16 mouse cellular contexts compared by ENCODE assay signal in the genomic region with DNA sequence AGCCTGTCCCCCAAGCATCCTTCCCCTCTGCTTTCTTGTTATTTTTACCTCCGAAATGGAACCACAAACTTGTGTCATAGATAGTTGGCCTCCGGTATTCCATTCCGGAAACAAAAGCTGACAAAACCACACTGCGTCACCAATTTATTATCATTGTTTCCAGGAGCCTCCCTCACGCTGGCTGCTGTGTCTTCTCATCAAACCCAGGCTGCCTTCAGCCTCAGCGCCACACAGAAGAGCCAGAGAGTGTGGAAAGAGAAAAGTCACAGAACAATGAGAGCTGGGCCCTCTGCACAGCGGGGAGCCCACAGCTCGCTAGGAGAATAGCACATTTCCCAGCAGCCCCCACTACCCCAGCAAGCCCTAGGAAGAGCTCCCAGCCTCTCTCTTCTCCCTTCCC. TPM values are rescaled to one million over a fixed set of nuclear protein-coding genes. Genes with fewer than 3 reads are reported as not detected.
DNase-seq lines count a peak whose midpoint lies in the region; ATAC-seq lines count a peak whose summit lies in the region.
"Had no signal": no experiment of that assay in that cellular context is flagged by ENCODE, and none has a peak within 500 bp of the region (broad histone marks: within the 10 kb centered on the region; RNA-seq: fewer than 3 reads in every experiment).

No protein-coding gene starts in this region.

- H3K27me3 ChIP-seq in forebrain, embryonic 14.5 days (replicated peaks; ENCODE audit: control insufficient read depth, insufficient read depth, low read length): no peaks in the 10 kb centered on the region
- no peaks in the 10 kb centered on the region for H3K27me3 ChIP-seq in midbrain, embryonic 14.5 days (ENCODE audit: control insufficient read depth, insufficient read depth, low read length)
- no peaks in the 10 kb centered on the region for H3K27me3 ChIP-seq in intestine, embryonic 16.5 days (replicated peaks; ENCODE audit: control insufficient read depth, insufficient read depth, low read length)
- H3K27me3 ChIP-seq: embryonic facial prominence, embryonic 12.5 days; kidney, embryonic 15.5 days; limb, embryonic 13.5 days had no signal

- no peaks in the 10 kb centered on the region for H3K4me1 ChIP-seq in forebrain, embryonic 14.5 days (ENCODE audit: control insufficient read depth, insufficient read depth, low read length)
- H3K4me1 ChIP-seq in midbrain, embryonic 14.5 days (ENCODE audit: control insufficient read depth, insufficient read depth, low read length): peaks cover 11% of the 10 kb centered on the region
- no peaks in the 10 kb centered on the region for H3K4me1 ChIP-seq in intestine, embryonic 16.5 days (ENCODE audit: control insufficient read depth, insufficient read depth, low read length)
- H3K4me1 ChIP-seq: embryonic facial prominence, embryonic 12.5 days; kidney, embryonic 15.5 days; limb, embryonic 13.5 days had no signal

- peak; percentile 10 for DNase-seq in embryo, embryonic 10 days (ENCODE audit: low spot score)
- no peak for DNase-seq in embryo, embryonic 9.5 days (ENCODE audit: extremely low spot score)
- peak; percentile 70 for DNase-seq in ES-CJ7 (ENCODE audit: low read depth, low spot score)
- no peak for DNase-seq in forebrain, embryonic 14.5 days (ENCODE audit: low spot score)
- DNase-seq in midbrain, embryonic 14.5 days: no peak
- DNase-seq in right cerebral cortex, postnatal 25 days: no peak
- no peak for DNase-seq in adrenal gland, postnatal 10 days
- DNase-seq: heart, adult 11 months; heart, postnatal 36 days; lung, embryonic 14.5 days; thymus, adult 18-20 months had no signal

- no peak overlapping the region for H3K4me3 ChIP-seq in forebrain, embryonic 14.5 days (ENCODE audit: low read depth, low read length)
- H3K4me3 ChIP-seq in midbrain, embryonic 14.5 days (replicated peaks; ENCODE audit: low read depth, low read length): no peak overlapping the region
- H3K4me3 ChIP-seq in intestine, embryonic 16.5 days (ENCODE audit: low read length): no peak overlapping the region
- H3K4me3 ChIP-seq: embryonic facial prominence, embryonic 12.5 days; kidney, embryonic 15.5 days; limb, embryonic 13.5 days had no signal

- no peak overlapping the region for H3K9ac ChIP-seq in forebrain, embryonic 14.5 days (ENCODE audit: low read length)
- H3K9ac ChIP-seq in midbrain, embryonic 14.5 days (replicated peaks; ENCODE audit: low read length): no peak overlapping the region; the same call in 1 of the 2 replicates
- H3K9ac ChIP-seq in intestine, embryonic 16.5 days (ENCODE audit: low read depth, low read length): no peak overlapping the region
- H3K9ac ChIP-seq: embryonic facial prominence, embryonic 12.5 days; kidney, embryonic 15.5 days; limb, embryonic 13.5 days; lung, embryonic 14.5 days had no signal

- WGBS in forebrain, embryonic 14.5 days: 28% methylated on average over 8 of the region's 8 CpGs
- WGBS in midbrain, embryonic 14.5 days: 22% methylated on average over 8 of the region's 8 CpGs
- WGBS in intestine, embryonic 16.5 days: 54% methylated on average over 8 of the region's 8 CpGs

- H3K27ac ChIP-seq in forebrain, embryonic 14.5 days (ENCODE audit: low read depth, low read length): no peak overlapping the region; the same call in 1 of the 2 replicates
- peak overlapping the region; percentile 55 for H3K27ac ChIP-seq in midbrain, embryonic 14.5 days (replicated peaks; ENCODE audit: low read depth, low read length)
- no peak overlapping the region for H3K27ac ChIP-seq in intestine, embryonic 16.5 days (ENCODE audit: low read length)
- H3K27ac ChIP-seq: embryonic facial prominence, embryonic 12.5 days; kidney, embryonic 15.5 days; limb, embryonic 13.5 days had no signal

- no peaks in the 10 kb centered on the region for H3K9me3 ChIP-seq in forebrain, embryonic 14.5 days (replicated peaks; ENCODE audit: control insufficient read depth, low read length)
- no peaks in the 10 kb centered on the region for H3K9me3 ChIP-seq in midbrain, embryonic 14.5 days (ENCODE audit: control insufficient read depth, low read length)
- no peaks in the 10 kb centered on the region for H3K9me3 ChIP-seq in intestine, embryonic 16.5 days (ENCODE audit: control insufficient read depth, low read length)
- H3K9me3 ChIP-seq: embryonic facial prominence, embryonic 12.5 days; kidney, embryonic 15.5 days; limb, embryonic 13.5 days had no signal

- 0 out of 2 replicates have a peak, but pooled peaks have one; percentile 25 for ATAC-seq in forebrain, embryonic 14.5 days
- no peak for ATAC-seq in midbrain, embryonic 14.5 days (ENCODE audit: low FRiP score, low TSS enrichment)
- no peak for ATAC-seq in intestine, embryonic 16.5 days

- no peaks in the 10 kb centered on the region; the same call in 1 of the 2 replicates for H3K36me3 ChIP-seq in forebrain, embryonic 14.5 days (ENCODE audit: control insufficient read depth, insufficient read depth, low read length)
- peaks cover 11% of the 10 kb centered on the region for H3K36me3 ChIP-seq in midbrain, embryonic 14.5 days (ENCODE audit: control insufficient read depth, insufficient read depth, low read length)
- H3K36me3 ChIP-seq in intestine, embryonic 16.5 days (ENCODE audit: control insufficient read depth, insufficient read depth, low read length): no peaks in the 10 kb centered on the region
- H3K36me3 ChIP-seq: embryonic facial prominence, embryonic 12.5 days; kidney, embryonic 15.5 days; limb, embryonic 13.5 days had no signal

- H3K4me2 ChIP-seq in forebrain, embryonic 14.5 days (ENCODE audit: low read length): no peak overlapping the region
- H3K4me2 ChIP-seq in midbrain, embryonic 14.5 days (ENCODE audit: low read length): 0 out of 2 replicates have a peak overlapping the region, but pooled peaks have one; percentile 6
- H3K4me2 ChIP-seq in intestine, embryonic 16.5 days (ENCODE audit: low read depth, low read length): no peak overlapping the region
- H3K4me2 ChIP-seq: embryonic facial prominence, embryonic 12.5 days; kidney, embryonic 15.5 days; limb, embryonic 13.5 days; lung, embryonic 14.5 days had no signal

RNA-seq across cellular contexts. Expression of a gene that starts 46.1 kb away (rescaled TPM):
- 16.6 and 17.9 TPM in 2 replicates for polyA plus RNA-seq in forebrain, embryonic 14.5 days (2014; fragmentation: Nextera tagmentation; extraction: Ambion mirVana)
- 24.9 and 28.5 TPM in 2 replicates for polyA plus RNA-seq in midbrain, embryonic 14.5 days (2014; fragmentation: Nextera tagmentation; extraction: Ambion mirVana)
- under 1 TPM; 0.12 to 0.15 TPM for total RNA-seq in adrenal gland, postnatal 10 days (2021)
- not detected in 2 replicates for polyA plus RNA-seq in intestine, embryonic 16.5 days (2015; fragmentation: Nextera tagmentation; extraction: Ambion mirVana)
- total RNA-seq: adrenal gland, adult 18-20 months; heart, postnatal 36 days had no signal
- polyA plus RNA-seq: lung, embryonic 14.5 days had no signal

Comparison
In these comparisons a context has a peak if more than half of its experiments do, and no peak if none do; other contexts are left out.
1. DNase-seq: peak in embryo, embryonic 10 days (single experiment) and ES-CJ7 (single experiment); none in embryo, embryonic 9.5 days (single experiment), forebrain, embryonic 14.5 days (single experiment), midbrain, embryonic 14.5 days (single experiment), right cerebral cortex, postnatal 25 days (single experiment) and adrenal gland, postnatal 10 days (single experiment).
2. RNA of a gene that starts 46.1 kb away (polyA plus RNA-seq): 24.9 to 28.5 TPM in midbrain, embryonic 14.5 days and 16.6 to 17.9 TPM in forebrain, embryonic 14.5 days; not detected in intestine, embryonic 16.5 days; every median in the first group is over 10 times any median in the second.